Mouse (Mus musculus) hindbrain, postnatal 0 days (tissue): ENCODE measurements around the gene Smc1a. TPM values are rescaled to one million over a fixed set of nuclear protein-coding genes. Genes with fewer than 3 reads are reported as not detected.
"Not testable (repeated sequence)": the region's sequence is repeated elsewhere in the genome, so short reads cannot be mapped to it uniquely, and the experiment has no call there.

Experiments used
- ATAC-seq: fragments of 200-750 bp; cut with Nextera tagmentation; 2 replicates; pipeline ENCODE4 v1.8.0; 2017; ENCODE audit warnings: mild to moderate bottlenecking, moderate TSS enrichment, moderate library complexity
- DNase-seq: peaks from one replicate; pipeline ENCODE4 v3.0.0-alpha.2; 2015; ENCODE audit warnings: low spot score
- H3K27ac ChIP-seq: fragments of 300-500 bp; sonication (generic); 2 replicates; pipeline ENCODE4 v1.5.1; 2014; ENCODE audit warnings: mild to moderate bottlenecking
- H3K27me3 ChIP-seq: fragments of 300-500 bp; sonication (generic); 2 replicates; pipeline ENCODE4 v1.6.1; 2014; ENCODE audit warnings: low read length, mixed read lengths; ENCODE audit not compliant: insufficient read depth
- H3K36me3 ChIP-seq: fragments of 300-500 bp; sonication (generic); 2 replicates; pipeline ENCODE4 v1.6.1; 2014; ENCODE audit warnings: low read length, mixed read lengths; ENCODE audit not compliant: insufficient read depth
- H3K4me1 ChIP-seq: fragments of 300-500 bp; sonication (generic); 2 replicates; pipeline ENCODE4 v1.6.1; 2014; ENCODE audit warnings: antibody characterized with exemption, low read length, mixed read lengths; ENCODE audit not compliant: insufficient read depth
- H3K4me2 ChIP-seq: fragments of 300-500 bp; sonication (generic); 2 replicates; pipeline ENCODE4 v1.6.1; 2014; ENCODE audit warnings: low read depth, mild to moderate bottlenecking, low read length, moderate library complexity, mixed read lengths
- H3K4me3 ChIP-seq: fragments of 300-500 bp; sonication (generic); 2 replicates; pipeline ENCODE4 v1.5.1; 2014; ENCODE audit warnings: low read length
- H3K9ac ChIP-seq: fragments of 300-500 bp; sonication (generic); replicated peaks from 2 replicates; pipeline ENCODE4 v1.6.1; 2014; ENCODE audit warnings: mild to moderate bottlenecking, low read length, moderate library complexity, mixed read lengths
- H3K9me3 ChIP-seq: fragments of 300-500 bp; sonication (generic); 2 replicates; pipeline ENCODE4 v1.6.1; 2016; ENCODE audit warnings: low read length, mixed read lengths
- CTCF ChIP-seq: IDR thresholded peaks from 2 replicates; pipeline ENCODE4 v1.5.1; 2016; ENCODE audit warnings: antibody characterized with exemption, control low read depth, low read depth
- WGBS: fragments of 180-500 bp; shearing (Covaris S2); extraction: QIAGEN DNeasy Blood & Tissue Kit; methylation state at CpG from one replicate; pipeline ENCODE4 v1.1.7; 2014; 5-methylcytosine and 5-hydroxymethylcytosine counted together
- polyA plus RNA-seq: library from polyadenylated mRNA; unstranded; fragments of >200 nt; fragmentation: Nextera tagmentation; extraction: Ambion mirVana; gene quantifications from 2 replicates; pipeline ENCODE4 v1.2.1, GENCODE M21; 2015
- total RNA-seq: library from RNA; depleted of rRNA; stranded (reverse); fragments of >200 nt; gene quantifications from 2 replicates; pipeline ENCODE4 v1.2.3, GENCODE M21; 2014; rRNA removed

Gene Smc1a
- total and polyA plus RNA-seq, 2 experiments from 2014 or later: 22.5 to 51.9 TPM

DNA sequence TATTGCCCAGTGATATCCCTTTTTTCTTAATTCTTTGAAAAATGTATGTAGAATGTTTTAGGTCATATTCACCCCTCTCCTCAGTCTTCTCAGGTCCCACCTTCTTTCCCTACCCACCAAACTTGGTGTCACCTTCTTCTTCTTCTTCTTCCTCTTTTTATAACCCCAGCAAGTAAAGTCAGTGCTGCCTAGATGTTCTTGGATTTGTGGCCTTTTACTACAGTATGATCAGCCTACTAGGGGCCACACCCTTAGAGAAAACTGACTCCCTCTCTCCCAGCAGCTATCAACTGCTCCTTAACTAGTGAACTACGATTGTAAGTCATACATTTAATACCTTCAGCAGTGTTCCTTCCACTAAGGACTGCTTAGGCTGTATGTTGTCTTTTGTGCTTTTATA is 37.9 kb downstream of the Smc1a start:
- no peaks in the 10 kb centered on the region for H3K9me3 ChIP-seq
- no peak for ATAC-seq
- WGBS: 64% methylated on average over 1 of the region's 1 CpGs

GRCm38 (mm10) chrX:152065674-152066073 is 49.4 kb downstream of the Smc1a start:
- Histone ChIP-seq H3K9me3 (no peaks in the 10 kb centered on the region), H3K4me2 (no peak overlapping the region), H3K27me3 (no peaks in the 10 kb centered on the region; the same call in 1 of the 2 replicates), H3K4me3 (no peak overlapping the region), H3K36me3 (no peaks in the 10 kb centered on the region; the same call in 1 of the 2 replicates), H3K4me1 (no peaks in the 10 kb centered on the region), H3K9ac (no peak overlapping the region), H3K27ac (no peak overlapping the region)
- DNase-seq (no peak), ATAC-seq (no peak)
- WGBS: 53% methylated on average over 2 of the region's 2 CpGs
- TF ChIP-seq CTCF: no peak

More for the DNA sequence above, 37.9 kb downstream of the Smc1a start:
- TF ChIP-seq CTCF: no peak
- no peak overlapping the region for H3K4me3 ChIP-seq
- no peak overlapping the region for H3K9ac ChIP-seq
- no peak for DNase-seq
- H3K4me2 ChIP-seq: no peak overlapping the region
- H3K27ac ChIP-seq: no peak overlapping the region
- H3K36me3 ChIP-seq: no peaks in the 10 kb centered on the region
- H3K4me1 ChIP-seq: no peaks in the 10 kb centered on the region
- peaks cover 4% of the 10 kb centered on the region; the same call in 1 of the 2 replicates for H3K27me3 ChIP-seq

DNA sequence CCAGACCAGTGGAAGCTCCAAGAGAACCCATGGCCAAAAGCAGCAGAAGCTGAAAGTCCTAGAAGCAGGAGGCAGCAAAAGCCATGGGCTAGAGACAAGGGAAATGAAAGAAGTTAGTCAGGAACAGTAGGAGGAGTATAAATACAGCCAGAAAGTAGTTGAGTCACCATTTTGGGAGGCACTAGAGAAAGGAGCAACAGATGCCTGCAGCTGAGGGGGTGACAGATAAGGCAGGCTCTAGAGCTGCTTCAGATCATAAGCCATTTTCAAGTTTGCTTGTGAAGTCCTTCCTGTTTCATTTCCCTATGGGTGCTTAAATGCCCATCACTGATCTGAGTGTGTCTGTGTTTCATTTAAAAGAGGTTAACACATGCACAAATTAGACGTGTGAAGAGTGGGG is 51.6 kb downstream of the Smc1a start:
- peaks cover 4% of the 10 kb centered on the region; the same call in 1 of the 2 replicates for H3K27me3 ChIP-seq
- H3K36me3 ChIP-seq: no peaks in the 10 kb centered on the region
- H3K4me2 ChIP-seq: no peak overlapping the region
- WGBS: 45% methylated on average over 1 of the region's 1 CpGs
- no peaks in the 10 kb centered on the region for H3K9me3 ChIP-seq
- ATAC-seq: no peak
- DNase-seq: no peak
- no peak overlapping the region for H3K9ac ChIP-seq
- no peak overlapping the region for H3K27ac ChIP-seq
- TF ChIP-seq CTCF: no peak
- no peaks in the 10 kb centered on the region for H3K4me1 ChIP-seq
- H3K4me3 ChIP-seq: no peak overlapping the region

GRCm38 (mm10) chrX:152089832-152090614 is 73.8 kb downstream of the Smc1a start:
- peak overlapping the region; percentile 16; the same call in 1 of the 2 replicates for H3K4me2 ChIP-seq
- WGBS: 35% methylated on average over 6 of the region's 7 CpGs
- H3K36me3 ChIP-seq, H3K9ac ChIP-seq, H3K4me3 ChIP-seq, H3K27ac ChIP-seq, H3K4me1 ChIP-seq, H3K9me3 ChIP-seq, H3K27me3 ChIP-seq: not testable (repeated sequence)
- ATAC-seq (peak; percentile 89), DNase-seq (peak; percentile 90)

- Histone ChIP-seq H3K4me1 (no peaks in the 10 kb centered on the region), H3K27ac (no peak overlapping the region), H3K4me2 (no peak overlapping the region), H3K9me3 (no peaks in the 10 kb centered on the region), H3K27me3 (peaks cover 4% of the 10 kb centered on the region; the same call in 1 of the 2 replicates), H3K36me3 (no peaks in the 10 kb centered on the region), H3K4me3 (no peak overlapping the region), H3K9ac (no peak overlapping the region)
- no peak for ATAC-seq
- no peak for DNase-seq
- no peak for TF ChIP-seq CTCF
- WGBS: 30% methylated on average over 1 of the region's 1 CpGs
These were observed 81.3 kb downstream of the Smc1a start for GRCm38 (mm10) chrX:152097572-152097971.

Other genes starting within 250 kb of the Smc1a start
- 131 and 140 TPM in 2 replicates for gene Huwe1, start 215.6 kb upstream of the Smc1a start, total RNA-seq
- 30.0 and 36.1 TPM in 2 replicates for gene Huwe1, start 215.6 kb upstream of the Smc1a start, polyA plus RNA-seq
- 50.6 and 71.7 TPM in 2 replicates for gene Hsd17b10, start 14.6 kb upstream of the Smc1a start, total RNA-seq
- 106 and 112 TPM in 2 replicates for gene Hsd17b10, start 14.6 kb upstream of the Smc1a start, polyA plus RNA-seq
- gene Ribc1, start 133 bp upstream of the Smc1a start, total RNA-seq: 0.18 and 0.47 TPM in 2 replicates
- 1.1 and 1.4 TPM in 2 replicates for gene Ribc1, start 133 bp upstream of the Smc1a start, polyA plus RNA-seq
- gene Iqsec2, start 127.8 kb downstream of the Smc1a start, total RNA-seq: 27.3 and 30.0 TPM in 2 replicates
- 9.5 and 9.7 TPM in 2 replicates for gene Iqsec2, start 127.8 kb downstream of the Smc1a start, polyA plus RNA-seq
- 54.5 and 55.6 TPM in 2 replicates for gene Kdm5c, start 216.6 kb downstream of the Smc1a start, total RNA-seq
- 17.4 and 24.5 TPM in 2 replicates for gene Kdm5c, start 216.6 kb downstream of the Smc1a start, polyA plus RNA-seq